Mouse (Mus musculus): Measurements from ENCODE around the gene Asah2.
A peak's percentile ranks its signal among the peaks of the same experiment; 100 is the strongest.
"Not testable (repeated sequence)": the region's sequence is repeated elsewhere in the genome, so short reads cannot be mapped to it uniquely, and the experiment has no call there.

Gene Asah2

DNA sequence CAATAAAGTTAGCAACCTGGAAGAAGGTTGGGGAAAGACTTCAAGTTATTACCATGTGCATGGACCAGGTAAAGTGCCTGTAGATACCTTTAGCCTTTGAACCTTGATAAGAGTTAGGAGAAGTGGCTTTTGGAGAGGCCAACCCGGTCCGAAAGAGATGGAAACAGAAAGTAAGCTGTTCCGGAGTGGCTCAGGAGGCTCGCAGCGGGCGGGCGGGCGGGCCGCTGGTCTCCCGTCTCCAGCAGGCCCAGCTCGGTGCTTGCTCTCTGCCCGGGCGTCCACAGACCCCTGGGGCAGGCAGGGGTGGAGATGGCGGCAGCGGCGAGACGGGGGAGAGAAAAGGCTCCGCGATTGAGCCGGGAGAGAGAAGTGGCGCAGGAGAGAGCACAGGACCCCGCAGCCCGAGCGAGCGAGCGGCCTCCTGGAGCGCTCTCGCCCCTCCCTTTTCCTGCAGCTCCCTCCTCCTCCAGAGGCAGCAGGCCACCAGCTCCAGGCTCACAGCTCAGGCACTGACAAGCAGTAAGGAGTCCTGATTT, at the start of gene Asah2:
Gene Asah2, minus strand, starts transcription at position 441 of the 536 bp plus-strand sequence.
- DNase-seq (ENCODE audit: low read depth, low spot score) = peak; percentile 76

DNA sequence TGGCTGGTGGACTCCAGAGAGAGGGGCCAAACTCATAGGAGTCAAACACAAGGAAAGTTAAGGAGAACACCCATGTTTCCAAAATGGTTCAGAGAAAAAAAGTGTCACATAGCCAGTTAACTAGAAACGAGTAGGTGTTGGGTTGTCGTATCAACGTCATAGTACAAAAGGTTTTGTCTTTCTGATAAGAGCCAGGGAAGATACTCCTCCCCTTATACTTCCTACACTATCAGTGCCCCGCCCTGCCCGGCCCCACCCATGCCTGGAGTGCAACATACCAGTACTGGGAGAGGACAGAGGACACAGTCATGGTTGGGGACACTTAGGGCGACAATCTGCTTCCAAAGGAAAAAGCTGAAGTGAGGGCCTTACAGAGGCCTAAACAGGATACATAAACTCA, 49.0 kb upstream of the Asah2 start:
- DNase-seq (ENCODE audit: low read depth, low spot score) = no peak

DNA sequence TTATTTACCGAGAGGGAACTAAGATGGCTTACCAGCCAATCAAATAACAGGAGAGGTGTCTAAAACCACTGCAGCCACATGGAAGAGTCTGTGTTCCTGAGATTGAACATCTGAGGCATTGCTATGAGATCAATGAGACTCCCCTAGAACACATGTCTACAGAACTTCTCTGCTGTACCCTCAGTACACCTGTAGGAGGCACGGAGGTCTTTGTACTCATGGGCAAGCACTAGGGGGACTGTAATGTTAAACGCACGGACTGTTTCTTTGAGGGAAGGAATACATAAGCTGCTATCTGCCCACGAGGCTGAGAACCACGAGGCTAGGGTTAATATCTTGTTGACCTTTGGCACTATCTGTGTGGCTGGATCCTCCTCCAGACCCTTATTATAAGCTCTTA, 44.5 kb upstream of the Asah2 start:
- no peak for DNase-seq (ENCODE audit: low read depth, low spot score)

DNA sequence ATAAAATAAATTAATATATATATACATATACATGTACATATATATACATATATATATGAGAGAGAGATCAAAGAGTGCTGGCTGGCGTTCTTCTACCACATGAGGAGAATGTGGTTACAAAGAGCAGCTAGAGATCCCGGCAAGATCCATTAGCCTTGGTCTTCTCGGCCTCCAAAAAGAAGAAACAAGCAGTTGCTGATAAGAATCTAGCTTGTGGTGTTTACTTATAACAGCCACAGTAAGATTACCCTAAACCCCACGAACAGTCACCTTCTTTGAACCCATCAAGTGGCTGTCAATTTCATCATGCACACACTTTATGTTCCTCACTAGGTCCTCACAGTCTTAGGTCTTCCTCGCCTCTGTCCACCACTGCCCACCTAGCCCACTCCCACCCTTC, 40.7 kb upstream of the Asah2 start:
- peak; percentile 65 for DNase-seq (ENCODE audit: low read depth, low spot score)

DNA sequence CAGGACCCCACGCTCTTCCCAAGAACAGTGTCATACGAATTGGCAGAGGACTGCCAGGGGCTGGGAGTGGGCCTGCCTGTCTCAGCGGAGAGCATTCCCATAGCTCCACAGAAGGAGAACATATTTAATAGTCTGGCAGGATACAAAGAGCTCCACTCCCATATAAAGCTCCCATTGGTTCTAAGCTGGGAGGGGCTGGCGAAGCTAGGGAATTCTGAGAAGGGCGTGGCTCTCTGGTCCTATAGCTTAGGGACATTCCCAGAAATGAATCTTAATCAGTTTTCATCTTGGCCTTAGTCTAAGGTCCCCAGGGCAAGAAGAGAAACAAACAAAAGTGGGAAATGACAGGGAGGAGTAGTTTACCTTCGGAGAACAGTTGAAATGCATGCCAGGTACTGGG, 34.4 kb upstream of the Asah2 start:
- no peak for DNase-seq (ENCODE audit: low read depth, low spot score)

DNA sequence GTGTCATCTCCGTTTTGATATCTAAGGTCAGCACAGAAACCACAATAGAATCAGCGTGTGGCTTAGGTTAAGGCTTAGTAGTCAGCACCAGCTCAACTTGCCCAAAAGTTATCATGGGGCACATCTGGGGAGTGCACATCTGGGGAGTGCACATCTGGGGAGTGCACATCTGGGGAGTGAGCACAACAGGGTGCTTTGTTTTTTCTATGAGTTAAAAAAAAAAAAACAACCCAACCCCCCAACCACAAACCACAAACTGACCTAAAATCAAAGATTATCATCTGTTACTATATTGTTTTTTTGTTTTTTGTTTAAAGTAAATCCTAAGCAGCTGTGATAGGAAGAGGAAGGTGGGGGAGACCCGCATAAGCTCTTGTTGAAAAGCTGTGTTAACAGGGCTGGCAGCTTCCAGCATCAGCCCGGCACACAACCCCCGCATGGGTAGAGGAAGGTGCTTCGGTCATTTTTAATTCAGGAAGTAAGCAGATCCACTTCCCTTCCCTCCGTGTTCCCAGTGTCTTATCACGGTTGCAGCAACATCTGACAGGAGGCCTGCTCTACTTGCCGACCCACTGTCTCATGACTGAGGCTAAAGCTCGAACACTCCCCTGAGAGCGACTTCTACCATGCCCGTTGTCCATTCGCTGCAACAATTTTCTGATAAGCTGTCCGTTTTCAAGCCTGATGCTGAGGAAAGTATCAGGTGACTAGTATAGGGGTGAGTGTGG, 30.5 kb upstream of the Asah2 start:
- peak; percentile 54 for DNase-seq (ENCODE audit: low read depth, low spot score)

DNA sequence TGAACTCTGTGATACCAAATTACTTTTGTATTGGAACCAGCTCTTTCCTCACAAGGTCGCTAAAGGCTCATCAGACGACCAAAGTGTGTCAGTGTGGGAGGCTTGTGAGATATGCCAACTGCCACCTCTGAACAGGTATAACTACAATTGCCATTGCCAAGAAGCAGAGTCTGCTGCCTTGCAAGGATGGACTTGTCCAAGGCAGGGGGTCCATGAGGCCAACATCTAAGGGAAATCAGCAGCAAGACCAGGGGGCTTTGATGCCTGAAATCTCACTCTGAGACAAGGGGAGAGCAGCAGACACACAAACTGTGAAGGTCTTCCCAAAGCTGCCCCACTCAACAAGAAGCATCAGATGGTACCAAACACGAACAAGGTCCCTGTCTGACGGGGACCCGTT, 29.9 kb upstream of the Asah2 start:
- DNase-seq (ENCODE audit: low read depth, low spot score) = no peak

DNA sequence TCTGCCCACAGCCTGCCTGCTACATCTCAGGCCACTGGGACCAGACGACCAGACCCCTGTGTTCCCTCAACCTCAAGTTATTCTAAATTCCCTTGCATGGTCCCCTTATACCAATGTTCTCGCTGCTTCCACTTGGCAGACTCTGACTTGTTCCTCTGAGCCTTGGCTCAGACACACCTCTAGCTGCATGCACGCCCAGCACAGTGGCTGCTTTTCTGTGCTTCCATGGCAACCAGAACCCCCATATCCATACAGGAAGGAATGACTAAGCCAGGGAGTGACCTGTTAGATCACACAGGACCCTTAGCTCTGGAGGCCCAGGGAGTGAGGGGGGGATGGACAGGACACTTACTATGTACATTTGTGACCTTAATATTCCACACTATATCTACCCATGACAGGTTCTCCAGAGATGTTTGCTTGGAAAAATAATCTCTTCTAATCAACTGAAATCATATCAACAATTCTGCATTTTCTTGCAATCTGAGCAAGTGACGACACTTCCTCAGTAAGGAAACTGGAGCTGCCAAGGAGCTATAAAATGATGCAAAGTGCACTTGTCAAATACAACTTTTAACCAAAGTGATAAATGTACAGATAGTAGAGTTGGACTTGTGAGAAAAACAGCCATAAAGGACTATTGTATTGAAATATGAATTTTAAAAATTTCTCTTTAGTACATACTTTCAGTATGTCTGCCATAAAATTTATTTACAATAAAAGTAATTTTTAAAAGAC, 29.0 kb upstream of the Asah2 start:
- no peak for DNase-seq (ENCODE audit: low read depth, low spot score)

DNA sequence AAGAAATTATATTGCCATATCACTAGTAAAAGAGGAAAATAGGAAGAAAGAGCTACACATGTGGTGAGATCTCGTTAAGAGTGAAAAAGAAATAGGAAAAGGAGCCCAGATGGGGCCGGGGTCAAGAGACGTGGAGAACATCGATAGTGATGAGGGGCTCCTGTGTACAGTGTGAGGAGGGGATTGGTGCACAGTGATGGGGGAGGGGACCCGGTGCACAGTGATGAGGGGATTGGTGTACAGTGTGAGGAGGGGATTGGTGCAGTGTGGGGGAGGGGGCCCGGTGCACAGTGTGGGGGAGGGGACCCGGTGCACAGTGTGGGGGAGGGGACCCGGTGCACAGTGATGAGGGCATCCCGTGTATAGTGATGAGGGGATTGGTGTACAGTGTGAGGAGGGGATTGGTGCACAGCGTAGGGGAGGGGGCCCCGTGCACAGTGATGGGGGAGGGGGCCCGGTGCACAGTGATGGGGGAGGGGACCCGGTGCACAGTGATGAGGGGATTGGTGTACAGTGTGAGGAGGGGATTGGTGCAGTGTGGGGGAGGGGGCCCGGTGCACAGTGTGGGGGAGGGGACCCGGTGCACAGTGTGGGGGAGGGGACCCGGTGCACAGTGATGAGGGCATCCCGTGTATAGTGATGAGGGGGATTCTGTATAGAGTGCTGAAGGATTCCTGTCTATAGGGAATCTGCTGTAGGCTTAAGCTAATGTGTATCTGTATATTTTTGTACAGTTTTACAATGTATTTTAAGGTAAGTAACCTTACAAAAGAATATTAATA, 23.9 kb upstream of the Asah2 start:
- DNase-seq (ENCODE audit: low read depth, low spot score) = not testable (repeated sequence)

DNA sequence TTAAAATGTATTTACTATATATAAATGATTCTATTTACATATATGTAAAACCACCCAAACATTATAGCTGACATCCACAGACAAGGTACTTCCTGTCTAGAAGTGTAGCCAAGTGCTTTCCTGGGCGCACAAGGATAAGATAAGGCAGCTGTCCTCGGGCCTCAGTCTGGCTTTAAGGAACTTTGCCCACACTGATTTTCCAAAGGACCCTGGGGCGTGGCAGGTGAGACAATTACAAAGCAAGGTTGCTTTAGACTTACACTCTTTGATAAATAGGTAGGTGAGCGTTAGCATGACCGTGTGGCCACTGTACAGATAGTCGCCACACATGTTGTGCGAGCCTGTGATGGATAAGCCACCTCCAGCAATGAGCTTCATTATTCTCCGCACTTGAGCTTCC, 21.3 kb upstream of the Asah2 start:
- no peak for DNase-seq (ENCODE audit: low read depth, low spot score)

DNA sequence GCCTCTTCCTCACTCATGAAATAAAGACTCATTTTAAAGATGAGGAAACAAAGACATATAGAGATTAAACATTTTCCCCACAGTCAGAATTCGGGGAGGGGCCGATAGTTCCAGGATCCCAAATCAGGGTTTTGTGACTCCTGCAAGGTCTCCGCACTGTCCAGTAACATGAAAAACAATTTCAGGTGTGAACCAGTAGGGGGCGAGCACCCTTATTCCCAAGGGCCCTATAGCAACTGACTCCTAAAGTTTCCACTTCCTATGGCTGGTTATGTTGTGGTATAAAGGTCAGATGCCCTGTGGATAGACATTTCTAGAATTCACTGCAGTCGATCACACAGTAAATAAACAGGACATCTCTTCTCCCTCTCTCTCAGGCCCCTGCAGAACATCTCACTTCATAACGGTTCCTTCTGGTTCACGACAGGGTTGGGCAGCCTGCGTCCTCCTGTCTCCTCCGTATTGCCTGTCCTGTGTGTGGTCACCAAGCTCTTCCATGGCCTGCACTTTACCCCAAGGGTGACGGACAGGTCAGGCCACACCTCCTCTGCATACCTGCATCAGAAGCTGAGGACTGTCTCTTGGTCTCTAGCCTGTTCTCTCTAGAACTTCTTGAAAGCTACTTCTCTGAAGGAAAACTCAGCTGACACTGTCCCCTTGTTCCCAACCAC, 19.3 kb upstream of the Asah2 start:
- no peak for DNase-seq (ENCODE audit: low read depth, low spot score)

DNA sequence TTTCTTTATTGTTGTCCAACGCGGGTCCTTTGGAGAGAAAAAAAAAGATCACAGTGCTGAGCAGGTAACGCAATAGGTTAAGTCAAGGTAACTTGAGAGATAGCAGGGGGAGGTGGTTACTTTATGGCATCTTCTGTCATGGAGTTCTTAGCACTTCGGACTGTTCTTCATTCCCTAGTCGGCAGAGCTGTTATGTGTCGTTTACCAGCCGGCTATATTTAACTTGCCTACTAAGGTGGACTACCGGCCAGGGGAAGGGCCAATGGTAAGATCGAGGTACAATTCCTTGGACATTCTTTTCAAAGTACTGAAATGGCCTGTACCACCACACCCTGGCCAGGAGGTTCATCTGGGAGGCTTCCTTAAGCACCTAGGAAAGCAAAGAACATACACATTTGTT, 16.1 kb upstream of the Asah2 start:
- no peak for DNase-seq (ENCODE audit: low read depth, low spot score)

DNA sequence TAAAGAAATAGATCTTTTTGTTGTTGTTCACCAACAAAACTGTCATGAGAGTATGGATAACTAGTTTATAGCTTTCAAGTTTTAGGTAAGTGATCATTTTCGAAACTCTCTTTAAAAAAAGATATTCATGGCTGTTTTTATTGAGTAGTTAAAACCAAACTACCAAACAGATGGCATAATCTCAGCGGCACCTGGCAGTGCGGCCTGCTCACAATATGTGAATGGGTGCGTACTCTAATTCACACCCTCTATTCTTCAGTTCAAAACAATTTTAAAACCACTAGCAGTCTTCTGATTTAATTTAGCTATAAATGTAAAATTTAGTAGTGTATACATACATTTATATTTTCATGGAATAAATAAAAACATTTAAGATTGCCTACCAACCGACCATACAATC, 15.2 kb upstream of the Asah2 start:
- DNase-seq (ENCODE audit: low read depth, low spot score) = no peak

DNA sequence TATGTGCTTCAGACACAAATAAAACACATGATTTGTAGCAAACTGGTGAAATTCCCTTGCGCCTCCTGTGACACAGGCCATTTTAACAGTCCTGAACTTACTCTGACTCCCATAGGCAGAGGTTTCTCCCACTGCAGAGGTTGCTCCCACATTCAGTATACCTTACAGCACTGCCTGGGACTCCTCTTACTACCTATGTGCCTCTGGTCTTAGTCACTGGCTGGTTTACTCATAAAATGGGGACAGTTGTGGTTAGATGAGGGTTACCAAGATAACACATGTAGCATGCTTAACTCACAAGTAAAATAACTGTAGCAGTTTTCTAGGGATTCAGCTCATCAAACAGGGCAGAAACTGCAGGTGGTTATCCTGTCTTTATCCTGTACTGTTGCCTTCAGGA, 12.8 kb upstream of the Asah2 start:
- DNase-seq (ENCODE audit: low read depth, low spot score) = no peak

DNA sequence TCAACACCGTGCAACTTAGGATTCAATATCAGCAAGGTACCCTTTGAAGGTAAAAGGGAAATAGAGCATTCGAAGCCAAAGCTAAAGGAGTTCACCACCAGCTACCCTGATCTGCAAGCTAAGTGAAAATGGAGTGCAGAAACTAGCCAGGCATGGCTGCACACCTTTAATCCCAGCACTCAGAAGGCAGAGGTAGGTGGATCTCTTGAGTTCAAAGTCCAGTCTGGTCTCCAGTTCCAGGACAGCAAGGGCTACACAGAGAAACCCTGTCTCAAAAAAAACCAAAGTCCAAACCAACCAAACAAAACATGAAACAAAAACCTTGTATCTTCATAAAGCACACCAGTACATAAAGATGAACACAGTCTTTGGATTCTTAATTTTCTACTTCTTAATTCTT, 11.7 kb upstream of the Asah2 start:
- no peak for DNase-seq (ENCODE audit: low read depth, low spot score)

DNA sequence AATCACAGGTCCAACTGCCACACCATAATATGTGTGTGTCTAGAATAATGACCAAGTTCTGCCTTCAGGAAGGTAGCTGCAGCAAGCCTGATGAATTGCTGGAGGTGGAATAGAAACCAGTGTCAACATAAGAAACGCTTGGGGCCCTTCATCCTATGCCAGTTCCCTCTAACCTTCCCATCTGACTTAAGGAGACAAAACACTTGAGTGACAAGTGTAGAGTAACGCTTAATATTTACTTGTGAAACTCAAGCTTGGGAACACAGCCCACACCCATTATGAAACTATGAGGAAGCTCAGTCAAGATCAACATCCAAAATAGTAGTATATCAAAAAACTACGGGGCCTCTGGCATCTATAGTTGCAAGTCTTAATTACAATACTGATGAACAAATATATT, 10.5 kb upstream of the Asah2 start:
- no peak for DNase-seq (ENCODE audit: low read depth, low spot score)

DNA sequence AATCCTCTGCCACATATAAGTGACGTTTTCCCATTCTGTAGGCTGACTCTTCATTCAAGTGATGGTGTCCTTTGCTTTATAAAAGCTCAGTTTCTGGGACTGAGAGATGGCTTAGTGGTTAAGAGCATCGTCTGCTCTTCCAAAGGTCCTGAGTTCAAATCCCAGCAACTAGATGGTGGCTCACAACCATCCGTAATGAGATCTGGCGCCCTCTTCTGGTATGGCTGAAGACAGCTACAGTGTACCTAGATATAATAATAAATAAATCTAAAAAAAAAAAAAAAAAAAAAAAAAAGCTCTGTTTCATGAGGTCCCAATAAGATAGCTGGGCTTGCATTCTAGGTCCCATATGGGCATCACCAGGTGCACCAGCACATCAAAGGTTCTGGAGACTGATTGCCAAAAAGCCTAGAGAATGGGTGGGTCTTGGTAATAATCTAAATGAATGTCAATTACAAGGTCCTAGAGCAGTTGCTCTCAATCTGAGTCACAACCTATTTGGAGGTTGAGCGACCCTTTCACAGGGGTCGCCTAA, 9.5 kb upstream of the Asah2 start:
- DNase-seq (ENCODE audit: low read depth, low spot score) = peak; percentile 28

DNA sequence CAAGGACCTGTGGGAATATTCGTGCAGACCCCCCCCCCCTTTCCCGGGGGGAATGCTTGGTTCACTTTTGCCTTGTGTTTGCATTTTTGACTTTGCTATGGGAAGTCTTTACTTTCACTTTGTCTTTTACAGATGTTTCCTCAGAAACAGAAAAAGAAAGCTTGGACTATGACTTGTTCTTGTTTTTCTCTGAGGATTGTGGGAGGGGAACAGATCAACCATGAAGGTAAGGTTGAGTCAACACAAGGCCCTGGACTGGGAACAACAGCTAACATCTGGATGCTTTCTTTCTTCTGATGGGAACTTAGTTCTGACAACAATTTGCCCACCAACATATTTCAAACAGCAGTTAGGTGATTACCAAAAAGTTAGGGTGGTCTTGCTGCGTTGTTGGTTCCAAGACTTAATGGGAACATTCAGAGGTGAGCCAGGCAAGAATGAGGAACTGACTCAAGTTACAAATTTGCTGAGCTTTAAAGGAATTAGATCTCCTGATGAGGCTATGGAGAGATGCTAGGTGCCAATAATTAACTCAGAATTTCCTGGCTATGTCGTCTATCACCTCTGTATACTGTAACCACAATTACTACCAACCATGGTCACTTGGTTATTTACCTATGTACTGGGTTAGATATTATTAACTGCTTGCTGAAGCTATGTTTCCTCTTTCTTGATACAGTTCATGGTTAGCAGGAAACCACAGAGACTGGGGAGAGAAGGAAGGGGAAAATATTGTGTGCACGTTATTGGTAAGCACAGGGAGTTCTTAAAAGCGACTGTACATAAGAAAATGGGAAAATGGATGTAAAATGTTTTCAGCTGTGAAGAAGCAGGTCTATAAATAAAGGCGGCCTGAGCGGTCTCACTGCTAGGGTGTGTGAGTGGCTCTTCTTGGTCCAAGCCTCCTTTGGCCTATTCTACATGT, 4.1 kb upstream of the Asah2 start:
- DNase-seq (ENCODE audit: low read depth, low spot score) = no peak

DNA sequence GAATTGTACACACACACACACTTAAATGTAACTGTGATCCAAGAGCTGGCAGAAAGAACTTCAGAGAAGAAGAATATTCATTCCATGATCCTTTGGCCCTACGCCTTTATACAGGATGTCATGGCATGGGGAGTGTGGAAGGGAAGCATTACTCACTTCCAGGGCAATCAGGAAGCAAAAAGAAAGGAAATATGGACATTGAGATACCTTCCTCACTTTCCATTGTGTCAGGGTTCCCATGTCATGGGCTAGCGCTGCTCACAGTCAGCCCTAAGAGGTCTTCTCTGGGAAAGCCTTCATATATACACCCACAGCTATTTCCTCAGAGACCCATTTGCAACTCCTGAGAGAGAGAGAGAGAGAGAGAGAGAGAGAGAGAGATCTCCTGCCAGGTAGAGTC, 1.3 kb downstream of the Asah2 start:
- DNase-seq (ENCODE audit: low read depth, low spot score) = no peak

DNA sequence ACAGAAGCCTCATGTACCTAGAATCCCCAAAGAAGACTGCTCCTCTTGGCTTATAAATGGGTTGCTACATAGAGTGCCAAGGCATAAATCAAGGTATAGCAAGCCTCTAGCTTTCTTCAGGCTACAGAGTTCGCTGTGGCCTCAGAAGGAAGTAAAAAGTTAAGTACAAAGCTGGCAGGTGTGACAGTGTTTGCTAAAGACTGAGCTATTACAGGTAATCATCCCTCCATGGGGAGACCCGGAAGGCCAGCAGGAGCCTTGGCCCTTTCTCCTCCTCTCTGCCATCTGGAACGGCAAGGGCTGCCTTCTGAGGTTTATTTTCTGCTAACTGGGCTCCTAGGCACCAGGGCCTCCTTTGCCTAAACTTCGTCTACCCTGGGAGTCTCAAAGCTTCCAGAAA, 3.8 kb downstream of the Asah2 start:
- no peak for DNase-seq (ENCODE audit: low read depth, low spot score)

DNA sequence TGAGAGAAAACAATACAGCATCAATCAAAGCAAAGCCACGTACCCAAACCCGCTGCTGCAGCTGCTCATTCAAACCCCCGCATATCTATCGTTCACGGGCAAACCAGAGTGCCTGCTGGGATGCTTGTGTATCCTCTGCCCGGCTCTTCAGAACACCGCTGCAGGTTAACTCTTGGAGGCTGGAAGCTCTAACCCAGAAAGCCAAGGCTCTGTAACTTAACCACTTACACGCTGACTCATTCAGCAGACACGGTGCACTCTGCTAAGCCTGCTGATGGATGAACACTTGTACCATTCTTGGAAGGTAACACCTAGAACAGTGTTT, 5.1 kb downstream of the Asah2 start:
- DNase-seq (ENCODE audit: low read depth, low spot score) = no peak
